Mouse (Mus musculus): ENCODE data around the gene Mup5.
"Not testable (repeated sequence)": the region's sequence is repeated elsewhere in the genome, so short reads cannot be mapped to it uniquely, and the experiment has no call there.

Mup5 gene

GRCm38 (mm10) chr4:61834952-61835708 is at the start of gene Mup5:
Gene Mup5 (minus strand): TSS chr4:61835233.
- DNase-seq = no peak

- DNase-seq = no peak
Observed at GRCm38 (mm10) chr4:61858160-61858559, 23.1 kb upstream of the Mup5 start.

GRCm38 (mm10) chr4:61855831-61856698 is 21.0 kb upstream of the Mup5 start:
- DNase-seq = no peak

GRCm38 (mm10) chr4:61855344-61855743 is 20.3 kb upstream of the Mup5 start:
- DNase-seq = no peak

- DNase-seq = no peak
Observed at GRCm38 (mm10) chr4:61844758-61845455, 9.9 kb upstream of the Mup5 start.

- no peak for DNase-seq
Observed at GRCm38 (mm10) chr4:61829211-61829610, 5.8 kb downstream of the Mup5 start.

GRCm38 (mm10) chr4:61823185-61823584 is 11.8 kb downstream of the Mup5 start:
- no peak for DNase-seq

- not testable (repeated sequence) for DNase-seq
Observed at GRCm38 (mm10) chr4:61822541-61822940, 12.5 kb downstream of the Mup5 start.

- DNase-seq = no peak
Observed at GRCm38 (mm10) chr4:61815602-61816001, 19.4 kb downstream of the Mup5 start.

- DNase-seq = no peak
Observed at GRCm38 (mm10) chr4:61813435-61813834, 21.6 kb downstream of the Mup5 start.

- not testable (repeated sequence) for DNase-seq
Observed at GRCm38 (mm10) chr4:61811193-61811592, 23.8 kb downstream of the Mup5 start.

GRCm38 (mm10) chr4:61808926-61809325 is 26.1 kb downstream of the Mup5 start:
- DNase-seq = not testable (repeated sequence)

- DNase-seq = not testable (repeated sequence)
Observed at GRCm38 (mm10) chr4:61789699-61790098, 45.3 kb downstream of the Mup5 start.

- DNase-seq = not testable (repeated sequence)
Observed at GRCm38 (mm10) chr4:61784231-61784630, 50.8 kb downstream of the Mup5 start.

GRCm38 (mm10) chr4:61782169-61782568 is 52.9 kb downstream of the Mup5 start, which contains the start of gene Mup19:
Gene Mup19 (minus strand): TSS chr4:61782269.
- not testable (repeated sequence) for DNase-seq

All from thymus, postnatal 14 days (tissue).